Mouse (Mus musculus) gastrocnemius, postnatal 14 days (tissue): Measurements from ENCODE around the gene Ldb3. TPM values are rescaled to one million over a fixed set of nuclear protein-coding genes. Genes with fewer than 3 reads are reported as not detected.

ENCODE experiments used
- DNase-seq: peaks from one replicate; pipeline ENCODE4 v3.0.0; 2021; ENCODE audit warnings: mixed read lengths
- intact Hi-C: fragments of 180-260 bp; cut with DNase I; formaldehyde crosslinking; loops from one replicate; pipeline ENCODE4 v1.15.1; 2025; ENCODE audit warnings: low total_unique reads
- total RNA-seq, 2 experiments: library from RNA; stranded (reverse); gene quantifications; 2 replicates each; pipeline ENCODE4 v1.2.3; 2021

Gene Ldb3
- total RNA-seq, 2 experiments from 2014 or later, result 1,741 to 1,856 TPM

GRCm38 (mm10) chr14:34522701-34523100, 65.8 kb downstream of the Ldb3 start, which contains the start of gene 9230112D13Rik:
TSS of gene 9230112D13Rik (minus strand) at chr14:34522801.
- intact Hi-C loops, result no loop called here
- no peak for DNase-seq

GRCm38 (mm10) chr14:34517959-34518544, 70.4 kb downstream of the Ldb3 start:
- intact Hi-C loops, result no loop called here
- DNase-seq, result no peak

- DNase-seq, result no peak
- intact Hi-C loops, result no loop called here
These were observed 71.4 kb downstream of the Ldb3 start for GRCm38 (mm10) chr14:34516960-34517577.

GRCm38 (mm10) chr14:34515860-34516259, 72.6 kb downstream of the Ldb3 start:
- intact Hi-C loops, result no loop called here
- DNase-seq, result no peak

GRCm38 (mm10) chr14:34514120-34514519, 74.4 kb downstream of the Ldb3 start:
- no peak for DNase-seq
- intact Hi-C loops, result no loop called here

- intact Hi-C loops, result no loop called here
- no peak for DNase-seq
These were observed 75.9 kb downstream of the Ldb3 start for GRCm38 (mm10) chr14:34512602-34513001.

- DNase-seq, result no peak
- intact Hi-C loops, result no loop called here
These were observed 76.6 kb downstream of the Ldb3 start for GRCm38 (mm10) chr14:34511901-34512300.

GRCm38 (mm10) chr14:34508842-34509439, 79.5 kb downstream of the Ldb3 start:
- intact Hi-C loops, result no loop called here
- no peak for DNase-seq

GRCm38 (mm10) chr14:34508187-34508840, 80.2 kb downstream of the Ldb3 start:
- intact Hi-C loops, result no loop called here

GRCm38 (mm10) chr14:34505309-34505708, 83.2 kb downstream of the Ldb3 start:
- intact Hi-C loops, result no loop called here
- DNase-seq, result no peak

More at GRCm38 (mm10) chr14:34508187-34508840, 80.2 kb downstream of the Ldb3 start:
- peak; percentile 19 for DNase-seq

GRCm38 (mm10) chr14:34504377-34504776, 84.1 kb downstream of the Ldb3 start:
- intact Hi-C loops, result loop anchor here (5.0 kb wide), 1 partner anchor 43 kb away; no protein-coding TSS in a partner anchor

GRCm38 (mm10) chr14:34503759-34504158, 84.7 kb downstream of the Ldb3 start:
- intact Hi-C loops, result loop anchor here (5.0 kb wide), 1 partner anchor 44 kb away; no protein-coding TSS in a partner anchor
- DNase-seq, result no peak

More at GRCm38 (mm10) chr14:34504377-34504776, 84.1 kb downstream of the Ldb3 start:
- no peak for DNase-seq

- intact Hi-C loops, result loop anchor here (5.0 kb wide), 1 partner anchor 44 kb away; no protein-coding TSS in a partner anchor
These were observed 85.2 kb downstream of the Ldb3 start, which contains the start of gene Bmpr1a for GRCm38 (mm10) chr14:34503325-34503647. TSS of gene Bmpr1a (minus strand) at chr14:34503341.

GRCm38 (mm10) chr14:34502475-34503324, 85.8 kb downstream of the Ldb3 start:
- intact Hi-C loops, result loop anchor here (5.0 kb wide), 1 partner anchor 45 kb away; no protein-coding TSS in a partner anchor
- peak; percentile 87 for DNase-seq

More at GRCm38 (mm10) chr14:34503325-34503647, 85.2 kb downstream of the Ldb3 start, which contains the start of gene Bmpr1a:
- no peak for DNase-seq

GRCm38 (mm10) chr14:34501804-34502474, 86.5 kb downstream of the Ldb3 start:
- peak; percentile 46 for DNase-seq
- intact Hi-C loops, result loop anchor here (5.0 kb wide), 1 partner anchor 45 kb away; no protein-coding TSS in a partner anchor

- DNase-seq, result no peak
- intact Hi-C loops, result loop anchor here (5.0 kb wide), 1 partner anchor 46 kb away; no protein-coding TSS in a partner anchor
These were observed 87.1 kb downstream of the Ldb3 start for GRCm38 (mm10) chr14:34501447-34501803.

GRCm38 (mm10) chr14:34500309-34500708, 88.2 kb downstream of the Ldb3 start:
- DNase-seq, result no peak
- intact Hi-C loops, result loop anchor here (5.0 kb wide), 1 partner anchor 47 kb away; no protein-coding TSS in a partner anchor

- intact Hi-C loops, result loop anchor here (5.0 kb wide), 1 partner anchor 48 kb away; no protein-coding TSS in a partner anchor
- DNase-seq, result no peak
These were observed 88.8 kb downstream of the Ldb3 start for GRCm38 (mm10) chr14:34499664-34500063.
